Mouse (Mus musculus) erythroblast, embryonic 14.5 days (primary cell): ENCODE data around the gene Rnf146.

Experiments used
- GATA1 ChIP-seq: IDR thresholded peaks from 2 replicates; pipeline ENCODE4 v1.6.1; 2012; ENCODE audit warnings: low read length, inconsistent platforms, mixed read lengths
- TAL1 ChIP-seq: IDR thresholded peaks from 3 replicates; pipeline ENCODE4 v1.6.1; 2012; ENCODE audit warnings: low read length, inconsistent platforms, mixed read lengths

GRCm38 (mm10) chr10:29338355-29339056 lies 23.7 kb downstream of the Rnf146 start:
- TF ChIP-seq GATA1 = no peak
- no peak for TF ChIP-seq TAL1
